Mouse (Mus musculus): ENCODE data around the gene Ghitm. TPM values are rescaled to one million over a fixed set of nuclear protein-coding genes. Genes with fewer than 3 reads are reported as not detected.
"Not testable (repeated sequence)": the region's sequence is repeated elsewhere in the genome, so short reads cannot be mapped to it uniquely, and the experiment has no call there.

Gene Ghitm
- 188 and 221 TPM in 2 replicates for polyA plus RNA-seq (2015; fragmentation: Nextera tagmentation; extraction: Ambion mirVana)

DNA sequence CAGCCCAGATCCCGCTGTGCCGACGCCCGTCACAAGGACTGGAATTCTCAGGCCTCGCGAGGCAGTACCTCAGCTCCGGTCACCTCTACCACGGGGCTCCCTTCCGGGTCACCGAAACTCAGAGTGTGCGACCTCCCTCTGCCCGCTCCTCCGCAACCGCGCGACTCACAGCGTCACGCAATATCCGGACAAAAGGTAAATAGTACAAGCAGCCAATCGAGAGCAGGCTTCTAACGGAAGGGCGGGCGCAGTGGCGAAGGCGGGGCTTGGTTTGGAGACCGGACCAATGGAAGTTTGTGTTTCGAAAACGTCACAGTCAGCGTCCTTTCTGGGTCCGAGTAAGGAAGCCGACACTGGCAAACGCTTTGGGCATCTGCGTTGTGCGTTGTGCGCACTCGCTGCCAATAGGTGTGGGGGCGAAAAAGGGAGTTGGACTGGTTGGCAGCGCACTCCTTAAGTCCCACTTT lies at the start of gene Ghitm:
Gene Ghitm (minus strand): TSS at position 146 of the 467 bp plus-strand sequence.
- WGBS: under 1% methylated on average over 37 of the region's 38 CpGs
- ATAC-seq: peak; percentile 99
- Histone ChIP-seq H3K4me3 (replicated peaks; ENCODE audit: low read length) (peak within 1 kb of the TSS; percentile 83), H3K4me2 (ENCODE audit: low read length) (peak within 1 kb of the TSS; percentile 80), H3K27me3 (replicated peaks; ENCODE audit: control insufficient read depth, insufficient read depth, low read length) (no peaks in the 10 kb centered on the region), H3K9ac (replicated peaks; ENCODE audit: low read depth, low read length) (peak within 1 kb of the TSS; percentile 88), H3K9me3 (ENCODE audit: control insufficient read depth, low read length) (no peaks in the 10 kb centered on the region), H3K36me3 (ENCODE audit: control insufficient read depth, insufficient read depth) (peaks cover 18% of the 10 kb centered on the region), H3K27ac (ENCODE audit: low read length) (peak within 1 kb of the TSS; percentile 71), H3K4me1 (replicated peaks; ENCODE audit: control insufficient read depth, insufficient read depth, low read length) (peaks cover 3% of the 10 kb centered on the region; the same call in 1 of the 2 replicates)

DNA sequence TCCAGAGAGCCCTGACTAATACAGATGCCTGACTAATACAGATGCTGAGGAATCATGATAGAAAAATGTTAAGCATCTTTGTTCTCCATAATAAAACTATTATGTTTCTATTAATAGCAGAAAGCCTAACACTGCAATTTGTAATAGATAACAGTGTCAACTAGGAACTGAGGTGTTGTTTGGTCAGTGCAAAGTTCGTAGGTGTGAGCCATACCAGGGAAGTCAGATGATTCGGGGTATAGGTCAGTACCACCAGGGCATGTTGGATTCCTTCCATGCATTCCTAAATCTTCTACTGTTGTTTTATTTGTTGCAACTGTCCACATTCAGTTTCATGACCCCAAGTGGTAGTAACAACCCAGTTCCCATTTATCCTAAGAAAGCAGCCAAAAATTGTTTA lies 49.8 kb upstream of the Ghitm start:
- 92% methylated on average over 2 of the region's 2 CpGs for WGBS
- no peaks in the 10 kb centered on the region for H3K36me3 ChIP-seq (ENCODE audit: control insufficient read depth, insufficient read depth)
- no peak for ATAC-seq
- H3K4me2 ChIP-seq (ENCODE audit: low read length): no peak overlapping the region
- no peak overlapping the region for H3K4me3 ChIP-seq (replicated peaks; ENCODE audit: low read length)
- no peaks in the 10 kb centered on the region for H3K4me1 ChIP-seq (replicated peaks; ENCODE audit: control insufficient read depth, insufficient read depth, low read length)
- H3K9ac ChIP-seq (replicated peaks; ENCODE audit: low read depth, low read length): no peak overlapping the region
- H3K9me3 ChIP-seq (ENCODE audit: control insufficient read depth, low read length): no peaks in the 10 kb centered on the region
- no peak overlapping the region for H3K27ac ChIP-seq (ENCODE audit: low read length)
- no peaks in the 10 kb centered on the region for H3K27me3 ChIP-seq (replicated peaks; ENCODE audit: control insufficient read depth, insufficient read depth, low read length)

DNA sequence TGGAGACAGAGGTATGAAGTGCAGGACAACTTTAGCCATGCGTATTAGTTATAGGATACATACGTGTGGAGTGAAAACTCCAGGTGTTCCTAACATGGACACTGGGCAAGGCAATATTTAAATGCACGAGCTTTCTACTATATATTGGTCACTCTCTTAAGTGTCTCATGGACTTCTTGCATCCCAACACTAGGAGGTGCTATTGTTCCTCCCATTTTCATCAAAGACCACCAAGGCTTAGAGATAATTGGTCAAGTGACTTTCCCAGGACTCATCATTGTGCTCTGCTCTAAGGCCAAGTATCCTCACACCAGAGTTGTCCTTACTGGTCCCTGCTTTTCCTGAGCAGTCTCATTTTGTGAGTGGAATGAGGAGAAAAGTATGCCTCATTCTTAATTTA lies 39.4 kb upstream of the Ghitm start:
- H3K27me3 ChIP-seq (replicated peaks; ENCODE audit: control insufficient read depth, insufficient read depth, low read length): no peaks in the 10 kb centered on the region
- H3K4me2 ChIP-seq (ENCODE audit: low read length): no peak overlapping the region
- no peaks in the 10 kb centered on the region for H3K4me1 ChIP-seq (replicated peaks; ENCODE audit: control insufficient read depth, insufficient read depth, low read length)
- WGBS: 80% methylated on average over 3 of the region's 3 CpGs
- no peak overlapping the region for H3K9ac ChIP-seq (replicated peaks; ENCODE audit: low read depth, low read length)
- no peak overlapping the region for H3K27ac ChIP-seq (ENCODE audit: low read length)
- ATAC-seq: no peak
- no peaks in the 10 kb centered on the region for H3K9me3 ChIP-seq (ENCODE audit: control insufficient read depth, low read length)
- H3K4me3 ChIP-seq (replicated peaks; ENCODE audit: low read length): no peak overlapping the region
- no peaks in the 10 kb centered on the region for H3K36me3 ChIP-seq (ENCODE audit: control insufficient read depth, insufficient read depth)

DNA sequence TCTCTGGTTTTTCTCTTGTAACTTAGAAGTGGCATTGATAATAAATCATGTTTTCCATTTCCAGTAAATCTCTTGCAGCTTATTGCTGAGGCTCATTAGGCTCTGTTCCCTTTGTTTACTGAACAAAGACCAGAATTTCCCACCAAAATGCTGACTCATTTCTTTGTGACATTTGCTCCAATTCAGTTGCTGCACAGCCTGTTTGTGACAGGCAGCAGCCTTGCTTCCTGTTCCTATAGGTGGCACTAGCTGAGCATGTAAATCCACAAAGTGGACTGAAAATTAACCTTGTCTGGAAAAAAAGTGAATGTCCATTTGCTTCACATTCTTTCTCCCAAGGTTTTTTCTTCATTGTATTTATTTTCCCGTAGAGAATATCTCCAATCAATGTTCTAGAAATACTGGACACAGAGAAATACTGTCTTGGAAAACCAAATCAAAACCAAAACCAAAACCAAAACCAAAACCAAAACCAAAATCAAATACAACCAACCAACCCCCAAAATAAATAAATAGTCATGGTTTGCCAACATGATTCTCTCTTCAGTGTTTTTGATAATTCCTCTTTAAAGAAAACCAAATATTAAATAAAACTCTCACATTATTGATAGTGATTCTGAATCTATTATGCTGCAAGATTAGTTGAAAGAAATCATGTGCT lies 30.3 kb upstream of the Ghitm start:
- Histone ChIP-seq H3K9me3 (ENCODE audit: control insufficient read depth, low read length) (no peaks in the 10 kb centered on the region), H3K36me3 (ENCODE audit: control insufficient read depth, insufficient read depth) (no peaks in the 10 kb centered on the region), H3K4me2 (ENCODE audit: low read length) (no peak overlapping the region), H3K4me3 (replicated peaks; ENCODE audit: low read length) (no peak overlapping the region), H3K27me3 (replicated peaks; ENCODE audit: control insufficient read depth, insufficient read depth, low read length) (no peaks in the 10 kb centered on the region), H3K27ac (ENCODE audit: low read length) (no peak overlapping the region), H3K4me1 (replicated peaks; ENCODE audit: control insufficient read depth, insufficient read depth, low read length) (no peaks in the 10 kb centered on the region), H3K9ac (replicated peaks; ENCODE audit: low read depth, low read length) (no peak overlapping the region)
- WGBS: 52% methylated on average over 1 of the region's 1 CpGs
- ATAC-seq: peak; percentile 67; the same call in 1 of the 2 replicates

DNA sequence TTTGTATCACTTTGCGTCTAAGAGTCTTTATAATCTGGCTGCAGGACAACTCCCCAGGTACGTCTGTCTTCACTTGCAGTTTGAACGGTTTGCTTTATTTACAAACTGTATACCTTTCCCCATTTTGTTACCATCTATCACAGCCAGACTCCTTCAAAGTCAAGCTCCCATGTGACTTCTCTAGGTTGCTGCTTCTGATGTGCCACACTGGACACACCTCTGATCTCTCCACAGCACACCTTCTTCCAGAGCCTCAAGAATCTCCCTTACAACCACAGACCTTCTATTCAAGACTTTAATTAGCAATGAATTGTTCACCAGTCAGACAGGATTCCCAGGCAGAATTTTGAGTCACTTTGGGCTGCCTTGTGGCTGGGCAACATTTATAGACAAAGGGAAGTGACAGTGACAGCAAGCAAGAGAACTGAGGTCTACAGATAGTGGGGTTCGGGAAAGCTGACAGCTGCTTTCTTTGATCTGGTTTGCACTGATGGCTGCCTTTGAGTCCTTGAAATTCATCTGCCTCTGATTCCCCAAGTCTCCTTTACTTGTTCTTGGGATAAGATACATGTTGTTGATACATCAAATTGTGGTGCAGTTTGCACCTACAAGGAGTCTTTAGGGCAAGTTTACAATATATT lies 29.4 kb upstream of the Ghitm start:
- H3K4me1 ChIP-seq (replicated peaks; ENCODE audit: control insufficient read depth, insufficient read depth, low read length): no peaks in the 10 kb centered on the region
- no peak overlapping the region for H3K4me3 ChIP-seq (replicated peaks; ENCODE audit: low read length)
- no peaks in the 10 kb centered on the region for H3K36me3 ChIP-seq (ENCODE audit: control insufficient read depth, insufficient read depth)
- no peaks in the 10 kb centered on the region for H3K27me3 ChIP-seq (replicated peaks; ENCODE audit: control insufficient read depth, insufficient read depth, low read length)
- WGBS: 76% methylated on average over 4 of the region's 4 CpGs
- no peak overlapping the region for H3K27ac ChIP-seq (ENCODE audit: low read length)
- no peak overlapping the region for H3K4me2 ChIP-seq (ENCODE audit: low read length)
- no peaks in the 10 kb centered on the region for H3K9me3 ChIP-seq (ENCODE audit: control insufficient read depth, low read length)
- H3K9ac ChIP-seq (replicated peaks; ENCODE audit: low read depth, low read length): no peak overlapping the region
- no peak for ATAC-seq

DNA sequence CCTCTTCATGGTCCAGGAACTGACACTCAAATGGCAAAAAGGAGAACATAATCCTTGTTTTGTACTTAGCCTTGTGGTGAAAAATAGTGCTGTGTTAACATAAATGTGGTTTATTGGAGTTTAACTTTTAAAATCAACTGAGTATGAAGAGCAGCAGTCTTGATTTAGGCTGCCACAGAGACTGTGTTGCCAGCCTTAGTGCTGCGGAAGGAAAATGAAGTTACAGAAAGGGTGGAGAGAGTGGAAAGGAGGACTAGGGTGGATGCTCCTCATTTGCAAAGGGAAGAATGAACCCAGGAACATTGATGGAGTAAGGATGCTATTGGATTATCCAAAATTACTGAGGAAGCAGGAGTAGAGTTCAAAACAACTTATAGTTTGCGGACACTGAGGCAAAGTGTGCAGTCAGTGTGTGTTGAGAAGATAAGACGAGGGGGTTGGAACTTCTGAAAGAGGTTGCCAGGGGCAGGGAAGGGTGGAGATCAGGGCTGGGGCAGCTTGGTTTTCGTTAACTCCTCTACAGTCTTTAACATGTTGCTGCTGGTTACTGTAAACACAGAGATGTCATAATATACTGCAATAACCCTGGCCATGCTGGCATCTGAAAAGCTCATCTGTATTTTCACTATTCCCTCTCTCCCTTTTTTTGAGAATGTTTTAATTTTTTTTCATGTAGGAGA lies 28.3 kb upstream of the Ghitm start:
- Histone ChIP-seq H3K4me2 (ENCODE audit: low read length) (no peak overlapping the region), H3K27me3 (replicated peaks; ENCODE audit: control insufficient read depth, insufficient read depth, low read length) (no peaks in the 10 kb centered on the region), H3K4me1 (replicated peaks; ENCODE audit: control insufficient read depth, insufficient read depth, low read length) (no peaks in the 10 kb centered on the region), H3K36me3 (ENCODE audit: control insufficient read depth, insufficient read depth) (no peaks in the 10 kb centered on the region), H3K27ac (ENCODE audit: low read length) (no peak overlapping the region), H3K9ac (replicated peaks; ENCODE audit: low read depth, low read length) (no peak overlapping the region), H3K9me3 (ENCODE audit: control insufficient read depth, low read length) (no peaks in the 10 kb centered on the region), H3K4me3 (replicated peaks; ENCODE audit: low read length) (no peak overlapping the region)
- WGBS: 87% methylated on average over 4 of the region's 4 CpGs
- no peak for ATAC-seq

DNA sequence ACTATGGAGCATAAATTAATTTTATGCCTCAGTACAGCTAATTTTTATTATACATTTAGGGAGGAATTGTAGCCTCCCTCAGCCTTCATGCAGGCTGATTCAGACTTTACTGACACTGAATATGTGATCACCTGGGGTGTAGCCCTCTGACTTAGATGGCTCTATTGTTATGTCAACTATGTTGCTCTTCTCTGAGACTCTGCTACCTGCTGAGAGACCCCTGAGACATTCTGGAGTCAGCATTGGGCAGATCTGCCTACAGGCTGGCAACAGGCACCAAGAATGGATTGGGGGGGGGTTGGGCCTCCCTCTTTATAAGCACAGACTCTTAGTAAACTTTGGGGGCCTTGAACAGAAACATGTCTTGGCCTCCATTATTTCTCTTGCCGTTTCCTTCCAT lies 19.3 kb upstream of the Ghitm start:
- no peak for ATAC-seq
- 88% methylated on average over 1 of the region's 1 CpGs for WGBS
- H3K9me3 ChIP-seq (ENCODE audit: control insufficient read depth, low read length): peaks cover 8% of the 10 kb centered on the region; the same call in 1 of the 2 replicates

DNA sequence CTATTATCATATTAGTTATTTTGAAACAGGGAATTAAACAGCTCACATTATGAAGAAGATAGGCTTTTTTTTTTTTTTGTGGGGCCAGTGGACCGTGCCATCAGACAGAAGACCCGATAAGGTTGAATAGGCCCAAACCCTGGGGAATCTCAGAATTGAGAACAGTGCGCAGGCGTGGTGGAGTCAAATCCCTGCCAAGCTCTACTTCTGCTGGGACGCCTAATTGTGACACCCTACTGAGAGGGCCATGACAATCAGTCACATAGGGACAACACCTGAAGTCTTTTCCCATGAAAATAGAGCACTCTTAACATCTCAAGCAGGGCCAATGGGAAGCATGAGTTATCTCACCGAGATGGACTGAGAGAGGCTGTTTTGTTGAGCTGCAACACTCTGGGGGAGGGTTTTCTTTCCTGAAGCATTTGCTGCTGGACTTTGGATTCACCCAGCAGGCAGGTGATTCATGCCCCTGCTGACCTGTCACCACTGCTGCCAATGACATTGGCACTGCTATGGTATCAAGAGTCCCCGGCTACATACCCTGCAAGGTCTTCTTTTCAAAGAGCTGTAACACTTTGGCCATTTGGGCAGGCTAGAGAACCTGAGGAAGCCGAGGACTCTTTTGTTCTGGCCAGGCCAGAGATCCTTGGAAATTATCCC lies 4.1 kb upstream of the Ghitm start:
- H3K36me3 ChIP-seq (ENCODE audit: control insufficient read depth, insufficient read depth): no peaks in the 10 kb centered on the region

More for the DNA sequence above, 19.3 kb upstream of the Ghitm start:
- no peak overlapping the region for H3K4me3 ChIP-seq (replicated peaks; ENCODE audit: low read length)
- no peak overlapping the region for H3K9ac ChIP-seq (replicated peaks; ENCODE audit: low read depth, low read length)
- no peaks in the 10 kb centered on the region for H3K36me3 ChIP-seq (ENCODE audit: control insufficient read depth, insufficient read depth)
- no peaks in the 10 kb centered on the region for H3K27me3 ChIP-seq (replicated peaks; ENCODE audit: control insufficient read depth, insufficient read depth, low read length)
- H3K4me1 ChIP-seq (replicated peaks; ENCODE audit: control insufficient read depth, insufficient read depth, low read length): no peaks in the 10 kb centered on the region
- no peak overlapping the region for H3K4me2 ChIP-seq (ENCODE audit: low read length)
- H3K27ac ChIP-seq (ENCODE audit: low read length): no peak overlapping the region

DNA sequence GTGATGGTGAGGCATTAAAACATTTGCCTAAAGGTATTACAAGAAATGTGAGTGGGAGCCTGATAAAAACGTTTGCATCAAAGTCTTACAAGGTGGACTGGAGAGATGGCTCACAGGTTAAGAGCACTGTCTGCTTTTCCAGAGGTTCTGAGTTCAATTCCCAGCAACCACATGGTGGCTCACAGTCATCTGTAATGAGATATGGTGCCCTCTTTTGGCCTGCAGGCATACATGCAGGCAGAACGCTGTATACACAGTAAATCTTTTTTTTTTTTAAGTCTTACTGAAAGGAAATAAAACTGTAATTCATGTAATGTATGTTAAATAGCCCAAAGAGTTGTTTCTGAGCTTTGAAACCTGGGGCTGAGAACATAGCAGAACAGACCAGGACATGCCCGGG lies 2.5 kb upstream of the Ghitm start:
- 83% methylated on average over 2 of the region's 3 CpGs for WGBS
- not testable (repeated sequence) for H3K4me2 ChIP-seq (ENCODE audit: low read length); H3K36me3 ChIP-seq (ENCODE audit: control insufficient read depth, insufficient read depth); H3K27ac ChIP-seq (ENCODE audit: low read length); H3K27me3 ChIP-seq (replicated peaks; ENCODE audit: control insufficient read depth, insufficient read depth, low read length); H3K4me3 ChIP-seq (replicated peaks; ENCODE audit: low read length); H3K9ac ChIP-seq (replicated peaks; ENCODE audit: low read depth, low read length); H3K4me1 ChIP-seq (replicated peaks; ENCODE audit: control insufficient read depth, insufficient read depth, low read length); H3K9me3 ChIP-seq (ENCODE audit: control insufficient read depth, low read length); ATAC-seq

More for the DNA sequence above, 4.1 kb upstream of the Ghitm start:
- H3K9me3 ChIP-seq (ENCODE audit: control insufficient read depth, low read length): no peaks in the 10 kb centered on the region
- no peak overlapping the region for H3K4me2 ChIP-seq (ENCODE audit: low read length)
- ATAC-seq: no peak
- H3K4me3 ChIP-seq (replicated peaks; ENCODE audit: low read length): no peak overlapping the region
- H3K4me1 ChIP-seq (replicated peaks; ENCODE audit: control insufficient read depth, insufficient read depth, low read length): peaks cover 2% of the 10 kb centered on the region; the same call in 1 of the 2 replicates
- no peak overlapping the region for H3K9ac ChIP-seq (replicated peaks; ENCODE audit: low read depth, low read length)
- H3K27me3 ChIP-seq (replicated peaks; ENCODE audit: control insufficient read depth, insufficient read depth, low read length): no peaks in the 10 kb centered on the region
- H3K27ac ChIP-seq (ENCODE audit: low read length): no peak overlapping the region
- 44% methylated on average over 8 of the region's 8 CpGs for WGBS

Data from forebrain, embryonic 16.5 days (tissue).